Mouse (Mus musculus) midbrain, embryonic 15.5 days (tissue): Measurements from ENCODE around the gene Cldn34b2. TPM values are rescaled to one million over a fixed set of nuclear protein-coding genes. Genes with fewer than 3 reads are reported as not detected.
"Not testable (repeated sequence)": the region's sequence is repeated elsewhere in the genome, so short reads cannot be mapped to it uniquely, and the experiment has no call there.

ENCODE experiments used
- ATAC-seq: fragments of 200-750 bp; cut with Nextera tagmentation; replicated peaks from 2 replicates; pipeline ENCODE4 v1.8.0; 2017; ENCODE audit warnings: moderate TSS enrichment
- H3K27ac ChIP-seq: fragments of 300-500 bp; sonication (generic); 2 replicates; pipeline ENCODE4 v1.5.1; 2015; ENCODE audit warnings: mild to moderate bottlenecking, inconsistent platforms
- H3K27me3 ChIP-seq: fragments of 300-500 bp; sonication (generic); replicated peaks from 2 replicates; pipeline ENCODE4 v1.6.1; 2015; ENCODE audit warnings: inconsistent platforms
- H3K36me3 ChIP-seq: fragments of 300-500 bp; sonication (generic); replicated peaks from 2 replicates; pipeline ENCODE4 v1.6.1; 2015; ENCODE audit warnings: inconsistent platforms
- H3K4me1 ChIP-seq: fragments of 300-500 bp; sonication (generic); 2 replicates; pipeline ENCODE4 v1.6.1; 2015; ENCODE audit warnings: inconsistent platforms
- H3K4me2 ChIP-seq: fragments of 300-500 bp; sonication (generic); 2 replicates; pipeline ENCODE4 v1.6.1; 2015; ENCODE audit warnings: inconsistent platforms, mild to moderate bottlenecking, moderate library complexity
- H3K4me3 ChIP-seq: fragments of 300-500 bp; sonication (generic); 2 replicates; pipeline ENCODE4 v1.5.1; 2015; ENCODE audit warnings: mild to moderate bottlenecking, inconsistent platforms
- H3K9ac ChIP-seq: fragments of 300-500 bp; sonication (generic); 2 replicates; pipeline ENCODE4 v1.6.1; 2015; ENCODE audit warnings: mild to moderate bottlenecking, inconsistent platforms
- H3K9me3 ChIP-seq: fragments of 300-500 bp; sonication (generic); 2 replicates; pipeline ENCODE4 v1.6.1; 2016; ENCODE audit warnings: inconsistent platforms
- WGBS: fragments of 180-500 bp; shearing (Covaris S2); methylation state at CpG from one replicate; pipeline ENCODE4 v1.1.7; 2015; ENCODE audit warnings: mixed read lengths; 5-methylcytosine and 5-hydroxymethylcytosine counted together
- polyA plus RNA-seq: library from polyadenylated mRNA; unstranded; fragments of >200 nt; fragmentation: Nextera tagmentation; extraction: Ambion mirVana; gene quantifications from 2 replicates; pipeline ENCODE4 v1.2.1, GENCODE M21; 2015

The Cldn34b2 gene
- polyA plus RNA-seq = not detected in 2 replicates

DNA sequence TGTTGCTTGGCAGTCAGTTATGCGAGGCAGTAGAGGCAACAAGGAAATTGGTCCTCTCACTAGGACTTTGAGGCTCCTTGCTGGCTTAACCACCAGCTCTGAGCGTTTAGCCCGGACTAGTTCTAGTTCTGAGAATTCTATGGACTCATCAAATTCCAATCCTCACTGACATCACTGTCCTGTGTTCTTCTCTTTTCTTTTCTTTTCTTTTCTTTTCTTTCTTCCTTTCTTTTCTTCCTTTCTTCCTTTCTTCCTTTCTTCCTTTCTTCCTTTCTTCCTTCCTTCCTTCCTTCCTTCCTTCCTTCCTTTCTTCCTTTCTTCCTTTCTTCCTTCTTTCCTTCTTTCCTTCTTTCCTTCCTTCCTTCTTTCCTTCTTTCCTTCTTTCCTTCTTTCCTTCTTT, at the start of gene Cldn34b2:
TSS of gene Cldn34b2 (minus strand) at position 101 of the 400 bp plus-strand sequence.
- H3K36me3 ChIP-seq, H3K27ac ChIP-seq, H3K9ac ChIP-seq, H3K4me1 ChIP-seq, H3K9me3 ChIP-seq, H3K4me2 ChIP-seq, H3K4me3 ChIP-seq, ATAC-seq, H3K27me3 ChIP-seq: not testable (repeated sequence)
- 75% methylated on average over 3 of the region's 3 CpGs for WGBS

- WGBS = 71% methylated on average over 2 of the region's 2 CpGs
- ATAC-seq = no peak
- no peaks in the 10 kb centered on the region for H3K36me3 ChIP-seq
- no peak overlapping the region for H3K4me2 ChIP-seq
- H3K4me3 ChIP-seq = no peak overlapping the region
- no peak overlapping the region for H3K9ac ChIP-seq
- H3K4me1 ChIP-seq = no peaks in the 10 kb centered on the region
- no peaks in the 10 kb centered on the region for H3K9me3 ChIP-seq
- H3K27me3 ChIP-seq = no peaks in the 10 kb centered on the region
- no peak overlapping the region for H3K27ac ChIP-seq
These were observed 49.4 kb upstream of the Cldn34b2 start for GRCm38 (mm10) chrX:155177640-155178039.

GRCm38 (mm10) chrX:155177230-155177629, 49.0 kb upstream of the Cldn34b2 start:
- Histone ChIP-seq H3K36me3 (no peaks in the 10 kb centered on the region), H3K27me3 (no peaks in the 10 kb centered on the region), H3K9me3 (no peaks in the 10 kb centered on the region), H3K9ac (no peak overlapping the region), H3K4me1 (no peaks in the 10 kb centered on the region), H3K4me2 (no peak overlapping the region), H3K27ac (no peak overlapping the region), H3K4me3 (no peak overlapping the region)
- WGBS = 86% methylated on average over 2 of the region's 2 CpGs
- no peak for ATAC-seq

GRCm38 (mm10) chrX:155175568-155175967, 47.4 kb upstream of the Cldn34b2 start:
- no peaks in the 10 kb centered on the region for H3K27me3 ChIP-seq
- H3K36me3 ChIP-seq = no peaks in the 10 kb centered on the region
- no peak for ATAC-seq
- no peak overlapping the region for H3K9ac ChIP-seq
- no peaks in the 10 kb centered on the region for H3K4me1 ChIP-seq
- no peak overlapping the region for H3K4me3 ChIP-seq
- no peak overlapping the region for H3K27ac ChIP-seq
- H3K4me2 ChIP-seq = no peak overlapping the region
- 84% methylated on average over 4 of the region's 4 CpGs for WGBS
- no peaks in the 10 kb centered on the region for H3K9me3 ChIP-seq

DNA sequence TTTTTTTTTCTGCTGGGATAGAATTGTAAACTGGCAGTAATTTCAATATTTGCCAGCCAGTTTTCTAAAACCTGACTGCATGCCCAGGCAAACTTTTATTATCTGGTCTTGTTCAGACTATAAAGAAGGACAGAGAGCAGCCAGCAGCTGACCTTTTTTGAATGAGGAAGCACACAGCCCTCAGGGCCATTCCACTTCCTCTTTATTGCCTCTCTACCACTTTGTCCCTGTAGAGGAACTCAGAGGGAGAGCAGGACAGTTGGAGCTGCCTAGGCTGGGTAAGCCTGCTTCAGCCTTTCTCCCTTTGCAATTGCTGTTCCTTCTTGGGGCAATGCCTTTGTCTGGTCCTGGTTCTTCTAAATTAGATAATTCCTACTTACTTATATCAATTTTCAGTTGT, 44.1 kb upstream of the Cldn34b2 start:
- Histone ChIP-seq H3K27me3 (no peaks in the 10 kb centered on the region), H3K27ac (no peak overlapping the region), H3K36me3 (no peaks in the 10 kb centered on the region), H3K4me1 (no peaks in the 10 kb centered on the region), H3K9ac (no peak overlapping the region), H3K4me2 (no peak overlapping the region), H3K9me3 (no peaks in the 10 kb centered on the region), H3K4me3 (no peak overlapping the region)
- no peak for ATAC-seq

GRCm38 (mm10) chrX:155171754-155172153, 43.5 kb upstream of the Cldn34b2 start:
- no peaks in the 10 kb centered on the region for H3K36me3 ChIP-seq
- no peak overlapping the region for H3K4me3 ChIP-seq
- H3K9me3 ChIP-seq = no peaks in the 10 kb centered on the region
- no peaks in the 10 kb centered on the region for H3K27me3 ChIP-seq
- no peak overlapping the region for H3K9ac ChIP-seq
- H3K4me1 ChIP-seq = no peaks in the 10 kb centered on the region
- no peak for ATAC-seq
- 71% methylated on average over 1 of the region's 1 CpGs for WGBS
- H3K27ac ChIP-seq = no peak overlapping the region
- no peak overlapping the region for H3K4me2 ChIP-seq

GRCm38 (mm10) chrX:155169886-155170285, 41.7 kb upstream of the Cldn34b2 start:
- H3K4me2 ChIP-seq = no peak overlapping the region
- no peaks in the 10 kb centered on the region for H3K9me3 ChIP-seq
- no peak for ATAC-seq
- H3K27me3 ChIP-seq = no peaks in the 10 kb centered on the region
- H3K27ac ChIP-seq = no peak overlapping the region
- WGBS = 94% methylated on average over 8 of the region's 8 CpGs
- no peak overlapping the region for H3K9ac ChIP-seq
- no peak overlapping the region for H3K4me3 ChIP-seq
- no peaks in the 10 kb centered on the region for H3K4me1 ChIP-seq
- H3K36me3 ChIP-seq = no peaks in the 10 kb centered on the region

DNA sequence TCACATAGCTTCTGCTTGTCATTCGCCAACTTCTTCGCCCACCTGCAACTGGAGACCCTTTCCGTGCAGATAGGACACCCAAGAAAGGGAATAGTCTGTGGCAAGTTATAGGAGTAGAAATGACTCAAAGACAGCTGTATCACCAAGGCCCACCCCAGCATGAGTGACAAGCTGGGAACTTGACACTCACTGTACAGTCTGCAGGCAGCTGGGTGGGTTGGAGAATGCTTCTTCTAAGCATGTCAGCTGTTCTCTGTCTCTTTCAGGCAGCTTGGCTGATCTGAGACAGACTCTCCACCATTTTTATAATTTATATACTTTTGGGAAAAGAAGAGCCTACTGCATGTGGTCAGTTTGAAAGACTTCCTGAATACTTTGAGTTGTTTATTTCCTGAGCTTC, 39.5 kb upstream of the Cldn34b2 start:
- Histone ChIP-seq H3K27me3 (no peaks in the 10 kb centered on the region), H3K9ac (no peak overlapping the region), H3K36me3 (no peaks in the 10 kb centered on the region), H3K4me3 (no peak overlapping the region), H3K9me3 (no peaks in the 10 kb centered on the region), H3K4me2 (no peak overlapping the region), H3K4me1 (no peaks in the 10 kb centered on the region), H3K27ac (no peak overlapping the region)
- ATAC-seq = no peak
- WGBS = 90% methylated on average over 3 of the region's 3 CpGs

DNA sequence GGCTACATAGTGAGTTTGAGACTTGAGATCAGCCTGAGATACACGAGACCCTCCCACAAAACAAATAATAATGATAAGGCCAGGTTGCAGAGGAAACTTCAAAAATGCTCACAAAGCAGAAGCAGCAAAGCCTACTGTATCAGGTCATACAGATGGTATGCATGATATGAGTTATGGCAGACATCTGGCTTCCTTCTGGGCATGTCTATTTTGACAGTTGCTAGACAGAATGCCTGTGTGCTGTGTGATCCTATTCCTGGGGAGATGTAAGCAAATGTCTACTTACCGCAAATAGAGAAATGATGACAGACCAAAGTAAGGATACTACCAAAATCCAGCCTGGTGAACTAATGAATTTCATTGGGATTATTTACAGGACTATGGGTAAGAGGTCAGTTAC, 38.1 kb upstream of the Cldn34b2 start:
- no peaks in the 10 kb centered on the region for H3K27me3 ChIP-seq
- no peak overlapping the region for H3K4me2 ChIP-seq
- no peaks in the 10 kb centered on the region for H3K36me3 ChIP-seq
- no peak overlapping the region for H3K27ac ChIP-seq
- H3K4me1 ChIP-seq = no peaks in the 10 kb centered on the region
- ATAC-seq = no peak
- 81% methylated on average over 2 of the region's 2 CpGs for WGBS
- no peak overlapping the region for H3K9ac ChIP-seq
- H3K4me3 ChIP-seq = no peak overlapping the region
- H3K9me3 ChIP-seq = no peaks in the 10 kb centered on the region

- no peak overlapping the region for H3K4me3 ChIP-seq
- 64% methylated on average over 1 of the region's 1 CpGs for WGBS
- no peaks in the 10 kb centered on the region for H3K9me3 ChIP-seq
- H3K9ac ChIP-seq = no peak overlapping the region
- H3K27ac ChIP-seq = no peak overlapping the region
- no peak overlapping the region for H3K4me2 ChIP-seq
- no peaks in the 10 kb centered on the region for H3K4me1 ChIP-seq
- no peak for ATAC-seq
- H3K36me3 ChIP-seq = no peaks in the 10 kb centered on the region
- H3K27me3 ChIP-seq = no peaks in the 10 kb centered on the region
These were observed 35.3 kb upstream of the Cldn34b2 start for GRCm38 (mm10) chrX:155163553-155163952.

- Histone ChIP-seq H3K27ac (no peak overlapping the region), H3K9me3 (no peaks in the 10 kb centered on the region), H3K36me3 (no peaks in the 10 kb centered on the region), H3K4me3 (no peak overlapping the region), H3K27me3 (no peaks in the 10 kb centered on the region), H3K9ac (no peak overlapping the region), H3K4me2 (no peak overlapping the region), H3K4me1 (no peaks in the 10 kb centered on the region)
- no peak for ATAC-seq
- 93% methylated on average over 1 of the region's 1 CpGs for WGBS
These were observed 23.7 kb upstream of the Cldn34b2 start for GRCm38 (mm10) chrX:155151868-155152267.

GRCm38 (mm10) chrX:155144718-155145117, 16.5 kb upstream of the Cldn34b2 start:
- Histone ChIP-seq H3K9ac (no peak overlapping the region), H3K4me1 (no peaks in the 10 kb centered on the region), H3K4me2 (no peak overlapping the region), H3K9me3 (no peaks in the 10 kb centered on the region), H3K36me3 (no peaks in the 10 kb centered on the region), H3K27me3 (no peaks in the 10 kb centered on the region), H3K27ac (no peak overlapping the region), H3K4me3 (no peak overlapping the region)
- 30% methylated on average over 3 of the region's 3 CpGs for WGBS
- no peak for ATAC-seq

DNA sequence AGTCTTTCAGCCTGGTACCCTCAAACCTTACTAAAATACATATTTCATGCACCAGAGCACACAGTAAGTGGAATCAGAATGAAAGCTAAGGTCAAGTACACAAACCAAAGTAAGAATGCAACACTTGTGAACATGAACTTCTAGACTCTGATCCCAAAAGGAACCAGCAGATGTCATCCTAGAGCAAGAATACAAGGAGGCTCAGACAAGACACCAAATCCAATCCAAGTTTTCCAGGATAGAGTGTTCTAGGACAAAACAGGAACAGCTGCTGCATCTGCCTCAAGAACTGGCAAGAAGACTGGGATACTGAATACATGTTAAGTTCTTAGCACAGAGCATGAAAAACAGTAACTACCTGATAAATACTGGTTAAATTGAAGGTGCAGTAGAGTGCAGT, 30.2 kb downstream of the Cldn34b2 start:
- Histone ChIP-seq H3K9me3 (no peaks in the 10 kb centered on the region), H3K4me2 (no peak overlapping the region), H3K27ac (no peak overlapping the region), H3K9ac (no peak overlapping the region), H3K4me3 (no peak overlapping the region), H3K36me3 (no peaks in the 10 kb centered on the region), H3K27me3 (no peaks in the 10 kb centered on the region), H3K4me1 (no peaks in the 10 kb centered on the region)
- ATAC-seq = no peak

DNA sequence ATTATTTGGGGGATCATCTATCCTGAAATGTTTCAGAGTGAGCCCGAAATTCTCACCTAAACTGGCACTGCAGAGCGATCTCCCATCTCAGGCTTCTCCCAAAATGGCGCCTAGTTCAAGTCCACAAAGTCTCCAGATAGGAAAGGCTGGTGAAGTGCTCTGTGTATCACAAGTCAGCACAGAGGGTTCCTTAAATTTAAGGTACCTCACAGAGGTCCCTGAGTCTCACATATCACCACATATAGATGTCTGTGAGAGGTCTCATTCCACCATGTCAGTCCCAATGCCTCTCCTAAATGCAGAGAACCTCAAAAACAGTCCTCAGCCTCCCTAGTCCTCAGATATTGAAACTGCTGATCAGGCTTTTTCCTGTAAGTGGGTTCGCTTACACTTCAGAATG, 34.6 kb downstream of the Cldn34b2 start, which contains the start of gene Magea2:
TSS of gene Magea2 (minus strand) at position 101 of the 400 bp plus-strand sequence.
- H3K9ac ChIP-seq, H3K27me3 ChIP-seq, H3K9me3 ChIP-seq, H3K36me3 ChIP-seq, ATAC-seq, H3K4me3 ChIP-seq, H3K4me2 ChIP-seq, H3K4me1 ChIP-seq, H3K27ac ChIP-seq: not testable (repeated sequence)
- 74% methylated on average over 4 of the region's 4 CpGs for WGBS
